Mouse (Mus musculus) bone marrow, adult 2 months (tissue): ENCODE data around the gene C1qb.

Experiments used
- CTCF ChIP-seq: fragments of 200-500 bp; IDR thresholded peaks from 2 replicates; pipeline ENCODE4 v1.5.1; 2011; ENCODE audit warnings: low read length, control low read depth; ENCODE audit not compliant: control insufficient read depth, insufficient read depth
- POLR2A ChIP-seq: fragments of 200-500 bp; IDR thresholded peaks from 2 replicates; pipeline ENCODE4 v1.6.1; 2011; ENCODE audit warnings: low read depth, mild to moderate bottlenecking, control low read depth, low read length, borderline replicate concordance; ENCODE audit not compliant: control insufficient read depth

DNA sequence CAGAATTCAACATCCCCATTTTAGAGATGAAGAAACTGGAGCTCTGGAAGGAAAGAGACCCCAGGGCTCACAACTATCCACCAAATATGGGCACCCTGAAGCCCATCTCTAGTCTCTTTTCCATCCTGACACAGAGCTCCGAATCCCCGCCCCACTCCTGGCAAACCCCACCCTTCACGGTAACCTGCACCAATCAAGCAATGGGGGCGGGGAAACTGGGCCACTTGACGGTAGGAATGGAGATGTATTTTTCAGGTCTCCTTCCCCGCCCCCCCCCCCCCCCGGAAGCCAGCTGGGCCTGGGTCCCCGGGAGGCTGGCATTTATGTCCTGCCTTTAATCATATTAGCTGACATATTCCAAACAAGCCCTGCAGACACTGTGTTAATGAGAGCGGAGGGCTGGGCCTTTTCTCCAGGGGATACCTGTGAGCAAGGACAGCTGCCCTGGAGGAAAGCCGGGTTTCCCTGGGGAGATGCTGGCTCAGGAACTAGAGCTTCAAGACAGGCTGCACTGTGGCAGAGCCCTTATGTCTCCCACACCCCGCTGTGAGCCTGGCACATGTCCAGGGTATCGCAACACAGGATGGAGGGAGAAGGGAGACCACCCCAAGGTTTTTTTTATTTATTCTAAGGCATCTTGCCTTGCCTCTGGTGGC, 18.2 kb downstream of the C1qb start:
- no peak for TF ChIP-seq CTCF
- TF ChIP-seq POLR2A = no peak
